Mouse (Mus musculus) small intestine, adult 2 months (tissue): ENCODE data around the gene Iqce.

Source experiments
- CTCF ChIP-seq: fragments of 200-500 bp; IDR thresholded peaks from 2 replicates; pipeline ENCODE4 v1.5.1; 2012; ENCODE audit warnings: low read depth, mild to moderate bottlenecking, control low read depth, inconsistent platforms, low read length, moderate library complexity, mixed read lengths; ENCODE audit not compliant: insufficient replicate concordance, insufficient read length; ENCODE audit errors: extremely low read depth
- POLR2A ChIP-seq: fragments of 200-500 bp; IDR thresholded peaks from 2 replicates; pipeline ENCODE4 v1.6.1; 2012; ENCODE audit warnings: low read depth, mild to moderate bottlenecking, control low read depth, inconsistent platforms, low read length, moderate library complexity

- TF ChIP-seq CTCF (no peak), POLR2A (no peak)
These were observed 53.0 kb downstream of the Iqce start for GRCm38 (mm10) chr5:140649101-140649667.
